ENCODE assay signal across 21 mouse cellular contexts in genomic region chr2:114153247-114153646, GRCm38 (mm10).
"Had no signal": no experiment of that assay in that cellular context is flagged by ENCODE, and none has a peak within 500 bp of the region (broad histone marks: within the 10 kb centered on the region; RNA-seq: fewer than 3 reads in every experiment).

No protein-coding gene starts in this region.

- ATAC-seq: liver, postnatal 0 days; lung, postnatal 0 days; midbrain, embryonic 15.5 days had no signal

- H3K27me3 ChIP-seq: kidney, embryonic 15.5 days; limb, embryonic 12.5 days; limb, embryonic 15.5 days; midbrain, embryonic 12.5 days; midbrain, embryonic 15.5 days; neural tube, embryonic 13.5 days; stomach, embryonic 15.5 days had no signal

- H3K4me1 ChIP-seq: kidney, embryonic 15.5 days; limb, embryonic 12.5 days; limb, embryonic 15.5 days; midbrain, embryonic 12.5 days; midbrain, embryonic 15.5 days; neural tube, embryonic 13.5 days; stomach, embryonic 15.5 days had no signal

- H3K4me3 ChIP-seq: kidney, embryonic 15.5 days; limb, embryonic 12.5 days; limb, embryonic 15.5 days; midbrain, embryonic 12.5 days; midbrain, embryonic 15.5 days; neural tube, embryonic 13.5 days; stomach, embryonic 15.5 days had no signal

- H3K27ac ChIP-seq: kidney, embryonic 15.5 days; limb, embryonic 12.5 days; limb, embryonic 15.5 days; liver, embryonic 14.5 days; macrophage; midbrain, embryonic 12.5 days; midbrain, embryonic 15.5 days; neural tube, embryonic 13.5 days; stomach, embryonic 15.5 days had no signal

- DNase-seq: kidney, adult 8-10 months; kidney, postnatal 10 days; kidney, postnatal 4 days; left cerebral cortex, postnatal 4 days; liver, postnatal 0 days; lung, embryonic 14.5 days; retina, postnatal 1 day; right cerebral cortex, postnatal 25 days; spleen, adult 18-20 months; thymus, postnatal 14 days; thymus, postnatal 4 days had no signal
